Comparison of ENCODE assay signal across 7 mouse cellular contexts in the genomic region with DNA sequence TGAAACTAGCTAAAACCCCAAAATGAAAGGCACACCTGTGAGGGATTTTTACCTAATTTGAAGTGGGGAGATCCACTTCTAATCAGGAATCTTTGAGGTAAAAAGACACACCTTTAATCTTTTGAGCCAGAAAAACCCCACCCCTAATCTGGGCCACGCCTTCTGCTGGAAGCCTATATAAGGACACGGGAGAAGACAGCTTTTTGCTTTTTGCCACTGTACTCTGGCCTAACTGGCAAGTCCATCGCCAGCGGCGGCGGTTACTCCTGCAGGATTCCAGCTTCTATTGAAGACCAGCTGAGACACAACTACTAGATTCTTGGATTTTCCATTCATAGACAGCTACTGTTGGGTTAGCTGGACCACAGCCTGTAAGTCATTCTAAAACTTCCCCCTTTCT. TPM values are rescaled to one million over a fixed set of nuclear protein-coding genes. Genes with fewer than 3 reads are reported as not detected.
A peak's percentile ranks its signal among the peaks of the same experiment; 100 is the strongest.
DNase-seq lines count a peak whose midpoint lies in the region; ATAC-seq and TF ChIP-seq lines count a peak whose summit lies in the region.

Gene Zbed3, plus strand, starts transcription at position 213 of the 400 bp plus-strand sequence.

- no peak within 1 kb of the TSS for H3K27ac ChIP-seq in ES-E14 (ENCODE audit: insufficient read depth, low read depth, low read length, poor library complexity, severe bottlenecking)
- H3K27ac ChIP-seq in liver, embryonic 15.5 days (replicated peaks): 0 out of 2 replicates have a peak within 1 kb of the TSS, but pooled peaks have one; percentile 85

- no peak within 1 kb of the TSS; the same call in 1 of the 2 replicates for H3K9ac ChIP-seq in ES-E14 (ENCODE audit: insufficient read depth, low read depth, low read length, poor library complexity, severe bottlenecking)
- H3K9ac ChIP-seq in liver, embryonic 15.5 days: peak within 1 kb of the TSS; percentile 72

- H3K79me3 ChIP-seq in C2C12 (ENCODE audit: low read depth): peaks cover 23% of the 10 kb centered on the region

- no peaks in the 10 kb centered on the region for H3K27me3 ChIP-seq in C2C12 (ENCODE audit: control insufficient read depth, insufficient read depth, insufficient read length)
- peaks cover 37% of the 10 kb centered on the region for H3K27me3 ChIP-seq in liver, embryonic 15.5 days

- peak within 1 kb of the TSS; percentile 99 for H3ac ChIP-seq in C2C12 (ENCODE audit: control insufficient read depth, insufficient read length, low read depth)

- no peak for DNase-seq in ES-E14 (ENCODE audit: low read depth, low spot score)
- DNase-seq in gonadal fat pad, adult 2 months (ENCODE audit: low read depth): no peak
- peak; percentile 57 to 74 for DNase-seq in kidney, adult 8-10 months
- DNase-seq in embryo, embryonic 10 days (ENCODE audit: low spot score): no peak
- no peak for DNase-seq in Muller cell, postnatal 12 days (ENCODE audit: inconsistent ontology term)

- no peak for TF ChIP-seq CTCF in C2C12 (IDR thresholded peaks at IDR 0.05; ENCODE audit: control insufficient read depth, insufficient read depth, insufficient read length)

- H3K4me3 ChIP-seq in C2C12 (ENCODE audit: insufficient read depth, poor library complexity, severe bottlenecking): peak within 1 kb of the TSS; percentile 84
- H3K4me3 ChIP-seq in ES-E14 (ENCODE audit: insufficient read depth in 1 of 2, low read depth in 1 of 2, low read length in 2 of 2, poor library complexity in 1 of 2, severe bottlenecking in 1 of 2): peak within 1 kb of the TSS; percentile 85 to 90
- peak within 1 kb of the TSS; percentile 63 for H3K4me3 ChIP-seq in liver, embryonic 15.5 days (replicated peaks)

- H3K36me3 ChIP-seq in C2C12 (ENCODE audit: control insufficient read depth, insufficient read depth) (peaks cover 6% of the 10 kb centered on the region), ES-E14 (ENCODE audit: control insufficient read depth, insufficient read depth, low read length, poor library complexity, severe bottlenecking) (no peaks in the 10 kb centered on the region)
- H3K36me3 ChIP-seq in liver, embryonic 15.5 days (replicated peaks): no peaks in the 10 kb centered on the region

- no peak for ATAC-seq in liver, embryonic 15.5 days (ENCODE audit: insufficient read depth)

- peaks cover 40% of the 10 kb centered on the region for H3K79me2 ChIP-seq in C2C12 (ENCODE audit: control insufficient read depth, insufficient read depth)

- in situ Hi-C loops in ES-E14 (cut with MboI; ENCODE audit: low sequenced_read_pairs in 2 of 2, unreplicated experiment in 2 of 2): no loop called here

- 66% methylated on average over 6 of the region's 6 CpGs for WGBS in liver, embryonic 15.5 days (ENCODE audit: insufficient replicate concordance)

- peaks cover 6 to 9% of the 10 kb centered on the region in 2 experiments; a peak in 3 of 4 replicates for H3K4me1 ChIP-seq in ES-E14 (ENCODE audit: control insufficient read depth in 2 of 2, insufficient read depth in 2 of 2, low read length in 2 of 2, poor library complexity in 1 of 2)
- H3K4me1 ChIP-seq in liver, embryonic 15.5 days (replicated peaks): peaks cover 11% of the 10 kb centered on the region; the same call in 1 of the 2 replicates

- no peaks in the 10 kb centered on the region for H3K9me3 ChIP-seq in ES-E14 (ENCODE audit: control insufficient read depth, insufficient read depth, low read depth, low read length)
- H3K9me3 ChIP-seq in liver, embryonic 15.5 days (replicated peaks): no peaks in the 10 kb centered on the region

- H3K4me2 ChIP-seq in liver, embryonic 15.5 days: peak within 1 kb of the TSS; percentile 75

TF ChIP-seq in C2C12, 6 proteins besides CTCF, POLR2A, EP300 and RAD21:
- no peak for TF ChIP-seq CEBPB (IDR thresholded peaks at IDR 0.05; ENCODE audit: low read depth)
- no peak for TF ChIP-seq USF1 (IDR thresholded peaks at IDR 0.05; ENCODE audit: low read depth)
- TF ChIP-seq MAX (IDR thresholded peaks at IDR 0.05): no peak
TF ChIP-seq in C2C12: peak in this region for 0.

TF ChIP-seq in ES-E14, 5 proteins besides CTCF, POLR2A, EP300 and RAD21:
- TF ChIP-seq ZC3H11A (IDR thresholded peaks at IDR 0.05; ENCODE audit: borderline replicate concordance, low read depth, low read length): no peak
- no peak for TF ChIP-seq MAFK (IDR thresholded peaks at IDR 0.05; ENCODE audit: insufficient read depth, low read depth, low read length)
- TF ChIP-seq HCFC1 (IDR thresholded peaks at IDR 0.05; ENCODE audit: borderline replicate concordance, insufficient read depth, low read length): no peak
- no peak for TF ChIP-seq ZNF384 (IDR thresholded peaks at IDR 0.05; ENCODE audit: low read depth, low read length)
- TF ChIP-seq CHD2 (IDR thresholded peaks at IDR 0.05; ENCODE audit: low read depth, low read length): no peak

RNA-seq across cellular contexts. Expression of gene Zbed3, which starts in this region (rescaled TPM):
- 22.6 TPM for polyA plus RNA-seq in C2C12 (2012; fragmentation: generic; extraction: Trizol)
- total RNA-seq in ES-E14 (2012; rRNA removed): 3.8 and 4.7 TPM in 2 replicates
- polyA plus RNA-seq in gonadal fat pad, adult 2 months (2012; rRNA removed): 39.4 and 47.6 TPM in 2 replicates
- 5.2 and 5.7 TPM in 2 replicates for polyA plus RNA-seq in liver, embryonic 15.5 days (2015; fragmentation: Nextera tagmentation; extraction: Ambion mirVana)

Comparison
In these comparisons a context has a peak if more than half of its experiments do, and no peak if none do; other contexts are left out.
1. DNase-seq: peak in kidney, adult 8-10 months (2 of 2); none in ES-E14 (single experiment), gonadal fat pad, adult 2 months (single experiment), embryo, embryonic 10 days (single experiment) and Muller cell, postnatal 12 days (single experiment).
2. Peak in every context shown above with its lines, with median percentiles within 50 percentile points of each other: H3K4me3 ChIP-seq.